Mouse (Mus musculus): Measurements from ENCODE around the gene Cpne5.
A peak's percentile ranks its signal among the peaks of the same experiment; 100 is the strongest.

Gene Cpne5

DNA sequence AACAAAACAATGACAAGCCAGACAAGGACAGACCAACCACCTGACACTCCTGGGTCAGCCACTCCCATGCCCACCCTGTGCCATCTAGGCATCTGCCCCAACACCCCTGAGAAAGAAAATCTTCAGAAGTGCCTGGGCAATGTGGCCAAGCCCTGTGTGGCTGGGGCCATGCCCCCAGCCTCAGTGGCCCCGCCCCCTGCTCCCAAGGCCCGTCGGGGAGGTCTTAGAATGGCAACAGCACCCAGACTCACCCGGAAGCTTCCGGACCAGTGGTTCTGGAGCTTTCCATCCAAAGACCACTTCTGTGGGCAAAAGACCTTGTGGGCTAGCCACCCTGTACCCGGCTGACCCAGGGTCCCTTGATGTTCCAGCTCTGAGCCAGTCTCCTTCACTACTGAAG is 35.4 kb downstream of the Cpne5 start:
- no peak for DNase-seq

DNA sequence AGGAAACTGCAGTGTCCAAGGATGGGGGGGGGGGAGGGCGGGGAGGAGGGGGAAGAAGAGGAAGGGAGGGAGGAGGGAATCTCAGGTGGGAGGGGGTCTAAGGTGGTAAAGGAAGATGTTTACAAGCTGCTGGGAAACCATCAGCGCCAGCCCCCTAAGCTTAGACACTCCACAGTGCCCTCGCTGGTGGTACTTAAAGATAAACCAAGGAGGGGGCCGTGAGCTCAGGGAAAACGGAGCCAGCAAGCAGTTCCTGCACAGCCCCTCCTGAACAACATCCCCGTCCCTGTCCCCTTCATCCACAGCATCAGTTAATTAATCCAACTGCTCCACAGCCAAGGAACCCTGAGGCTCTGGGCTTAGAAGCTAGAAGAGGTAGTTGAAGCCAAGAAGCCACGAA is 38.1 kb downstream of the Cpne5 start:
- DNase-seq = no peak

DNA sequence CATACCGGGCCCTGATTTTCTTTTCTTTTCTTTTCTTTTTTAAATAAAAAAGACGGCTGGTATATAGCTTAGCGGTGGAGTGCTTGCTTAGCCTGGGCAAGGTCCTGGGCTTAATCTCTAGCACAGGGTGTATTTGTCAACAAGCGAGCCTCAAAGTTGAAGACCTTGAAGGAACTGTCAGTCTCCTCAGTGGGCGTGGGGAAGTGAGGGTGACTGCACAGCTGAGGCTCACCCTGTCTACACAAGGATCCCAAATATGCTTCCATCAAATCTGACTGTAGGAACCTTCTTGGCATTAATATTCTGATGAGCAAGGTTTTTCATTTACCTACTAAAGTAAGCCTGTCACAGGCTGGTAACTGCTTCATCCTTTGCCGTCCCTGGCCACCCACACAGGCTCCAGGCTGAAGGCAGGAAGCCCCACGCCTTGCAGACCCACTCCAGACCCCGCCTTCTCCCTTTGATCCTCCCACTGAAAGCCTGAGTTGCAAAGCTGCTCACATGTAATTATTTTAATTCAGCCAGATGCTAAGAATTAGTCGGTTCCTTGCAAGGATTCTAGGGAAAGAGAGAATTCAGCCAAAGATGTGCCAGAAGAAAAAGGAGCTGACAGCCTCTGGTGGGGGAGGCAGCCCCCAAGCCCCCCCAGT is 38.7 kb downstream of the Cpne5 start:
- DNase-seq = peak; percentile 77

DNA sequence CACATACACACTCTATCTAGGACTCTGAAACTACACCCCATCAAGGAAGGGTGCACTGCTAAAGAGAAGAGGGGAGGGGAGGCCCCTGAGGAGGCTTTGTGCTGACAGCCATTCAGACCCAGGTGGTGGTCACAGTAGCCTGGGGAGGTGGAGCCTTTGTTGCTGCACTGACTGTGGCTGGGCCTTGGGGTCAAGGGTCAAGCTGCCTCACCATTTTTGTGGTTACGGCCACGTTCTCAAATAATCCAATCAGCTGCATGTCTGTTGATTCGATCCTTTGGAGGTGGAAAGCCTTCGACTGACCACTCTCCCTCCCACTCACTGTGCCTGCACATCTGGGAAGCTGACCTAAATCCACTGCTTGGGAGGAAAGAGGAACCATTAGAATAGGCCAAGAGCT is 42.4 kb downstream of the Cpne5 start:
- no peak for DNase-seq

DNA sequence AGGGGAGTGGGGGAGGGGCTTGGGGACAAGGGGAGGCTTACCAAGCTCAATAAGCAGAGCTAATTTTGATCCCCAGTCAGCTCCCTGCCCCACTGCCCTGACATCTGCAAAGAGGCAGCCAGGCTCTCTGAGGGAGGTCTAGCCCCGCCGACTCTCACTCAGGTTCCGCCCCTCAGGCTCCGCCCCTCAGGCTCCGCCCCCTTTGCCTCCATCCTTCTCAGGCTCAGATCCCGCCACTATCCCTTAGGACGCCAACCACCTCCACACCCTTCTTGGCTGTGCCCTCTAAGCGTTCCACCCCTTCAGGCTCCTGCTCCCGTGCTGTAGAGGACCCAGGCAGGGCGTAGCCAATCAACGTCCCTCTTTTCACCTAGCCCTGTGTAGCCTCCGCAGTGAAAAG is 49.0 kb downstream of the Cpne5 start:
- DNase-seq = no peak

DNA sequence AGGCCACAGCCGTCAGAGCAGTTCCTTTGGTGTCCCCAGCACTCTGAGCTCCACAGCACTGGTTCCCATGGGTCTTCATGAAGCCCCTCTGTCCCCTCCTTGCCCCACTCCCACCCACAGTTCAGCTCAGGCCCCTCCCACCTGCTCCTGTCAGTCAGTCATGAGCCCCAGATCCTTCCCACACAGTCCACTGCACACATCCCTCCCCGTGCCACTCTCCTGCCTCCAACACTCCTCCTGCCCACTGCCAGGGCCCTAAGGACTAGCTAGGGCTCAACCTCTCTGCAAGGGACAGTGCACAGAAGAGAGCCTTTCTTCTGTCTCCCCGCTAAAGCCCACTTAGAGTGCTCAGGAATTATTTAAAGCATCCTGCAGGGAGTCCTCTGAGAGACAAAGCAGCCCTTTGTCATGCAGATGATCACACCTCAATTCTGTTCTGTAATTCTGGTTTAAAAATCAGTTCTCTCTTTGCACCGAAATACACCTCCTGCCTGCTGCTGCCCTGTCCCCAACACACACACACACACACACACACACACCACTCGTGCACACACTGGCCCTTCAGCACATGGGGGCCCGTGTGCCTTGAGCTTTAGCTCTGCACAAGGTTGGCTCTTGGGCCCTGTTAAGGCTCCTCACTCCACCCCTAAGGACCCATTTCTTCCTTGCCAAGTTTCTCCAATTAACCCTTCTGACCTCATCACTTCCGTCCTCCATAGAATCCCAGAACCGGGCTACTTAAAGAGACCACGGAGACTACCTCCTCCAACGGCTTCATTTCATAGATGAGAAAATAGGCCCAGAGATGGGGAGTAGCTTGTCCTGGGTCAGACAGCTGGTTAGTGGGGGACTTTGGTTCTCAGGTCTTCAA is 50.7 kb downstream of the Cpne5 start:
- DNase-seq = no peak

DNA sequence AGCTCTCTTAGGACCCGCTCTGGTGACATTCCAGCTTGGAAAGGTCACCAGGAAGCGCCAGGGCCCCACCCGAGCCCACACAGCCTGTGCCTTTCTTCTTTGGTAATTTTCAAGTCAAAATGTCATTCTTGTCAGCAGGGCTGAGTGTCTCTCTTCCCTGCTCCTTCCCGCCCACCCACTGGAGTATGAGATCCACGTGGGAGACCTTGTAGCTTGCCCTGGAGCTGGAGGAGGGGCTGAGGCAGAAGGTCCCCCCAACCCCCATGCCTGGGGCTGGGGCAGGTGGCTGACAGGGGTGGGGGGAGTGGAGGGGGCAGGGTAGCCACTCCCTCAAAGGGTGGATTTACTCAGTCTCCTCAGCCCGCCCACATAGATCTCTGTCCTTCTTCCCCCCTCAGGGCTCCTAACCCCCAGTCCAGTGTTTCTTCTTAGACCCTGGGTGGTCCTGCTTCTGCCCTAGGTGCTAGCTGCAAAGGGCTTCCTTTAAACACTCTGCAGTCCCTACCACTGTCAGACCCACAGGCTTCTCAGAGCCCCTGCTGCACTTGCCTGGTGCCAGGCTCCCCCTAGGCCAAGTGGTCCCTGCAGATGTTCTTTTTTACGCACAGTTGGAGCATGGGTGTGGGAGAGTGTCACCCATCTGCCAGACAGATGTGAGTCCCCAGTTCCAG is 52.5 kb downstream of the Cpne5 start:
- no peak for DNase-seq

DNA sequence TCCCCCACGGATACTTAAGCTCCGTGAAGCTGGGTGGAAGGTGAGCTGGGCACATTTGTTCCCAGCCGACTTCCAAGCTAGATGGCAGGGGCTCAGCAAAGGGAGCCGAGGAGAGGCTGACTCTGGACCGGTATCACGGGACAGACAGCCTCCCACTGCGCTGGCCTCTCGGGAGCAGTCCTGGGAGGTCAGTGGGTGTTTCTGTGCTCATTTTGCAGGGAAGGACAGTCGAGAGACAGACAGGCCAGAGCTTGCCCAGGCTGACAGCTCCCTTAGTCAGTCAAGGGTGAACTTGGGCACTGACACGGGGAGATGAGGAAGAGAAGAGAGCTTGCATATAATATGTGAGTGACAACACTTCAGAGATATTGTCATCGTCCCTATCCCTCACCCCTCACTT is 54.8 kb downstream of the Cpne5 start:
- DNase-seq = no peak

DNA sequence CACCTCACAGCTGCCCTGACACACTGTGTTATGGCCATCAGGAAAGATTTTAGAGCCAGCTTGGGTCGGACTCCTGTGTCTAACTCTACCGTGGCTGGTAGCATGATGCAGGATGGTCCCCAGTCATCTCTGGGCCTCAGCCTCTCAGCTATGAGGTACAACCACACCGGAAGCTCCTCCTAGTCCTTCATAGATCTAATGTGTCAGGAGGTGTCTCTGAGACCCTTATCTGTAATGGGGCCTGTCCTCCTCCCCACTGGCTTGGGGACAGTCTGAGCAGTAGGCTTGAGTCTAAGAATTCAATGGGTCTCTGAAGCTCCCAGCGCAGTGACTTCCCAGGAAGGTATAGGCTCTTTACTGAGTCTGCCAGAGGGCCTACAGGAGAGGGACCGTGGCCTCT is 56.2 kb downstream of the Cpne5 start:
- DNase-seq = no peak

DNA sequence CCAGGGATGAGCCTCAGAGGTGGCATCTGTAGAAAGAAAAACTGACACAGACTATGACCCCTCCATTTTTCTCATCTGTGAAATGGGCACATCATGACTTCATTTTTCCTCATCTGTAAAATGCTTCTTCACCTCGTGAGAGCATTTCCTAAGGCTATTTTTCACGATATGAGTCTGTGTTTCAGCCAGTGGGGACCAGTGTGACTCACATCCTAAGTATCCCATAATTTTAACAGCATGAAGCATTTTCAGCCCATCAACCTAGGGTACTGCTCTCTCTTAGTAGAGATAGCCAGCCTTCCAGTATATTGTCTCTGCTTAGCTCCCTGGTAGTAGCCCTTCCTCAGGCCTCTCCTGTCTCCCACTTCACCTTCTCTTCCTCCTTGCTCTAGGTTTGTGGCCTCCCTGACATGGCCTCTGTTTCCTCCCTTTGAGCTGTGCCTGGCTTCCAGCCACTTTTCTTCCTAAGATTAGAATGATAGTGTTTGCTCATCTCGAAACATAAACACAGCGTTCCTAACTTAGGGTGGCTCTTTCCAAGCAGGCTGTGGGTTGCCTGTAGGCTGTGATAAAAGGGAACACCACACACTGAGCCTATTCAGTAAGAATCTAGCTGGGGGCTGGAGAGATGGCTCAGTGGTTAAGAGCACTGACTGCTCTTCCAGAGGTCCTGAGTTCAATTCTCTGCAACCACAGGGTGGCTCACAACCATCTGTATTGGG is 57.4 kb downstream of the Cpne5 start:
- DNase-seq = no peak

DNA sequence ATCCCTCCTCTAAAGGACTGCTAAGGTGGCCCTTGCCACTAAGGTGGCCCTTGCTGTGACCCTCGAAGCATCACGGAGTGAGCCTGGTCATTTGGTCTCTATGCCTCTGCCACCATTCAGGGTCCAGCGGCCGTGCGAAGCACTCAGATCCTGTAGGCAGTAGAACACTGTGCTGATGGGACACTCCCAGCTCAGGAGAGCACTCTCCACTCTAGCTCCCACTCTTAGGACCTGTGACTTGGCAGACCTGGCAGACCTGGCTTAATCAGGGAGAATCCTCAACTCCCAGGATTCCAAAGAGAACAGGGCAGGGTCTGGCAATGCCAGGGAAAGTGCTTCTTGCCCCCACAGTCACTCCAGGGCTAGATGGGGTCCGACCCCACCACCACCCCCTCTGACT is 58.0 kb downstream of the Cpne5 start:
- DNase-seq = no peak

DNA sequence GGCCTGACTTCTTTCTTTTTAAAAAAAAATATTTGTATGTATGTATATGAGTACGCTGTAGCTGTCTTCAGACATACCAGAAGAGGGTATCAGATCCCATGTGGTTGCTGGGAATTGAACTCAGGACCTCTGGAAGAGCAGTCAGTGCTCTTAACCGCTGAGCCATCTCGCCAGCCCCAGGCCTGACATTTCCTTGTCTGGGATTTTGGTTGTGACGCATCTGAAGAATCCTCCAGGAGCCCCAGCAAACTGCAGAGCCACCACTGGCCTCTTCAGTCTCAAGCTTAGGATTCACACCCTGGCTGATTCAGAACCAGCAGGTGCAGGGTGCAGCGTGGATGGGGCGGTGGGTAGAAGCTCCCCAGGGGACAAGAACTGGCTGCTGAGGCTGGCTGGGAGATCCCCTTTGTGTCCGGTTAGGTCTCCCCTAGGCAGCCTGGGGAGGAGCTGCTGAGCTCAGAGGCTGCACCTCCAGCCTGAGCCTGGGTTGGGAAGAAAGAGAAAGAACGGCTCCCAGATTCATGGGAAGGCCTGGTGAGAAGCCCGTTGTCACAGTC is 59.4 kb downstream of the Cpne5 start:
- DNase-seq = no peak

DNA sequence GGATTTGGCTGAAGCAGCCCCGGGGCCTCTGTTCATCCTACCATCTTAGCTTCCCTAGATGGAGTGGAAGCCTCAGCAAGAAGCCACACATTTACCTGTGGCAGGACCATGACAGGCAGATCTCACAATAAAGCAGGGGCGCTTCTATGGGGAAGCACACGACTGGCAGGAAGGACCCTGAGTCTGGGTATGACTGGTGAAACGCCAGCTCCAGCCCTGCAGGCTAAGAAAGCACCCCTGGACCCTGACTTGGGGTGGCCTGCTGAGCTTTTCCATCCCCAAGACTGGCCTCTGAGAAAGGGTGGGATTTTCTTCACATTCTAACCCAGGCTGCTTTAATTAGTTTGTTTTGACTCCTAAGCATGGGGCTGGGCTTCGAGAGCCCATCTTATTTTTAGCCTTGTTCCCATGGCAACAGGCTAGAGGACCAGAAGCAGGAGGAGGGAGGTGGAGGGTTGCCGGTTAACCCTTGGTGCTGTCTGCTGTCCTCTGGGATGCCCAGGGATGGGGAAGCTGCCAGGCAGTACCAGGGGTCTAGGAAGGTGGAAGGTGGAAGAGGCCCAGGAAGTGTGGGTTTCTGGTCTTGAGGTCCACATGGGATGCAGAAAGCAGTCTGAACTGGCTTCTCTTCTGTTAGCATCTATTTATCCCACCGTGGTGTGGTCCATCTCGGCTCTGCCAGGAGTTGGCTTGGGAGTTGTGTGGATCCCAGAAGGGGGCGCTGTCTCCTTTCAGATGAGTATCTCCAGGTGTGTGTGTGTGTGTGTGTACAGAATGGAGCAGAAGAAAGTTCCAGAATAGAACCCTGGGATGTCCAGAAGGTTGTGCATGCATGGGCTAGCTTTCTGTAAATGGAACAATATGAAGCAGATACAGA is 61.3 kb downstream of the Cpne5 start:
- peak; percentile 65 for DNase-seq

DNA sequence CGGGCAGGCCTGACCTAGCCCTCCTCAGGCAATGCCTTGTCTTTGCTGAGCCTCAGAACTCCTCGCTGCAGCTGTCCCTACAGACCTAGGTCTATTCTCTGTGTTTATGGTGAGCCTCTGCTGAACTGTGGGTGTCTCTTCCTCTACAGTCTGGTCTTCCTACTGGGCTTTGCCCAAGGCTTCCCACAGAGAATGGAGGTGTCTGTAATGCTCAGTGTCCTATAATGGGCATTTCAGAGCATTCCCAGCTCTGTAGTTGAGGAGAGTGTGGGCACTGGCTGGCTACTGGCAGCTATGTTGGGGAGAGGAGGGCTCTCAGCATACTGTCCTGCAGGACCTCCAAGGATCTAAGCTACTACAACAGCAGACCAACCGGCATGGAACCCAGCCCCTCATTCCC is 62.3 kb downstream of the Cpne5 start:
- no peak for DNase-seq

DNA sequence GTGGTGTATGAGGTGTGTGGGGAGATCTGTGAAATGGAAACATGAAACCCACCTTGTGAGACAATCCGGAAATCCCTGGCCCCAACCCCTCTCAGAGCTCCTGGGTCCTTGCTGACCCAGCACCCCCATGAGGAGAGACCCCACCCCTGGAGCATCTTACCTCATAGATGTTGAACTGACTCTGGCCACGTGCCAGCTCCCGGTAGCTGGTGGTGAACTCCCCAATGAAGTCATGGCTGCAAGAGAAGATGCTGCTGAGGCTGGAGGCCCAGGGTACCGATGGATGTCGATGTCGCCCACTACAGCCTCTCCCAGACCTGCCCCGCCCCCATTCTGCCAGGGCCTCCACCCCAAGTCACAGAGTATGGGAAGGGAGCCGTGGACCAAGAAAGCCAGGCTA is 64.8 kb downstream of the Cpne5 start:
- no peak for DNase-seq

DNA sequence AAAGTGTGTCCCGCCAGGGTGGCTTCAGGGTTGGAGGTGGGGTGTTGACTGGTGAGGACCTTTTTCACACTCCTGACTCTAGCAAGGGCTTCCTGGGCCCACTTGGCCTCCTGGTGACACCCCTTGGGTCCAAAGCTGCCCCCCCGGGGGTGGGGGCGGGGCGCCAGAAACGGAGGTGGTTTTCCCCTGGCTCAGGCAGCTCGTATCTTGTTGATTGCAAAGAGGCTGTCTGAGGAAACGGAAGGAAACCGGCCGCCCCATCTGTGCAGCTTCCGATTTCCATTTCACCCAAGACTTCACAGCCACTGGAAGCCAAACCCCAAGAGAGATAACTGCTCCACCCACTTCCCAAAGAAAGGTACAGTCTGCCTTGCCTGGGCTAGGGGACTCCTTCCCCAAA is 65.9 kb downstream of the Cpne5 start:
- peak; percentile 81 for DNase-seq

DNA sequence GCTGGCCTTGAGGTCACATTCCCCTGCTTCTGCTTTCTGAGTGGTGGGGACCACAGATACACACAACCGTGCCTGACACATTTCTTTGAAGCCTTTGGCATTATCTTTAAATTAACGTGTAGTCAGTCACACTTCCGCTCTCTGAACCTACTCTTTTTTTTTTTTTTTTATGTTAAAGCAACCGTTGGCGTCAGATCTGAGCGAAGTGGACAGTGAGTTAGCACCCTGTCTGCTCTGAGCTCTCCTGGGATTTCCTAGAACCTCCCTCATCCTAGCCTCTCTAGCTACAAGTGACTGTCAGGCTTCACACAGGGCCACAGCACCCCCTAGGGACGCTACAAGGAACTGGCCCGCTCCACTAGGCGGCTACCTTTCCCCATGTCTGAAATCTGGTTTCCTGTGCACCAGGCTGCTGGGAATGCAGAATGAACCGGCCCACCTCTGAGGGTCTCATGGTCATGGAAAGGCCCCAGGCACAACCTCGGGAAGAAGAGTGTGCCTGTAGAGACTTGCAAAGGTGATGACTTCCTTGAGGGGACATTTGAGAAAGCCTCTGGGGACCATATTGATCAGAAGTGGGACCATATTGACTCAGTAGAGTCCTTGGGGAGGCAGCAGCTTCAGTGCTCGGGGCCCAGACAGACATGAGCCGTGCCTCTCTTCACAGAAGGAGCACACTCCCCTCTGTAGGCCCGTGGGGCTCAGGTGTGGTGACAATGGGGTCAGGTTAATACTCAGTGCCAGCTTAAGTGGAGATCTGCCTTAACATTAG is 66.8 kb downstream of the Cpne5 start:
- peak; percentile 91 for DNase-seq

DNA sequence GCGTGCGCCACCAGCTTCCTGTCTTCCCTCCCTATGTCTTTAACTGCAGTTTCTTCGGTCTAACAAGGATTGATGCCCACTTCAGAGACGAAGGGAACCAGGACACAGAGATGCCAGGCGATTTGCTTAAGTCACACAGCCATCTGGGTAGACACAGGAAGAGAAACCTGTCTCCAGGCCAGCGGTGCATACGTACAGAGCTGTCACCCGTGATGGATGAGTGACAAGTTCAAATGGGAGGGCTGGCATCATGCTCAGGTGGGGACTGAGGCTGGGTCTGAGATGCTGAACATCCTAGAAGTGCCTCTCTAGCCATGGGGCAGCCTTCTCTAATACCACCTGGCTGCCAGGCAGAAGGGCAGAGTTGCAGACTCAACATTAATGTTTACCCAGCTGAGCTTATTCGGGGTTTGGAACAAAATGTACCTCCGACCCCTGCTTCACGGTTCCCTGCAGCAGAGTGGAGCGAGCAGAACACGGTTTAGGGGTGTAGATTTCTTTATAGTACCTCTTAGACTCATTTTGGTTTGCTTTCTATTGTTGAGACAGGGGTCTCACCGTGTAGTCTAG is 67.5 kb downstream of the Cpne5 start:
- DNase-seq = no peak

DNA sequence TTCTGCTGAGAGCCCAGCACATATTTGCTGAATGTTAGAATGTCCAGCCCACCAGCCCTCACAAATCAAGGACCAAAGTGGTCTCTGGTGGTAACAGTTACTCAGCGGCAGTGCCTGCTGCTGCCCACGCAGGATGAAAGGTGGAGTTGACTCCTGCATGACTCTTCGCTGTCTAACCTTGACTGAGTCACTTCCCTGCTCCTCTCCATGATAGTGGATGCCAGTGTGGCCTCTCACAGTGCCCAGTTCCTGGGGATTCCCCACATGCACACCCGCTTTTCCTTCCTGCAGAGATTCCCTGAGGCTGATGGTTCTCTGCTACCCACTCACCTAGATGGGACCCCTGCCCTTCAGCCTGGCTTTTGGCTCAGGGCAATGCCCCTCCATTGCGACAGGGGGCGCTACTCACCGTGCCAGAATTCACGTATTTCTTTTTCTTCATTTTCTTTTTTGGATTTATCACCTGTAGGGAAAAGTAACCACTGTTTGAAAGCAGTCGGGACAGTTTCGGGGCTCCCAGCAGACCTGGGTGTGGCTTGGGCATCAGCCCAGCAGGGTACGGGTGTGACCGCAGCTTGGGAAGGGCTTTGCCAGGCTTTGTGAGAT is 68.9 kb downstream of the Cpne5 start:
- no peak for DNase-seq

DNA sequence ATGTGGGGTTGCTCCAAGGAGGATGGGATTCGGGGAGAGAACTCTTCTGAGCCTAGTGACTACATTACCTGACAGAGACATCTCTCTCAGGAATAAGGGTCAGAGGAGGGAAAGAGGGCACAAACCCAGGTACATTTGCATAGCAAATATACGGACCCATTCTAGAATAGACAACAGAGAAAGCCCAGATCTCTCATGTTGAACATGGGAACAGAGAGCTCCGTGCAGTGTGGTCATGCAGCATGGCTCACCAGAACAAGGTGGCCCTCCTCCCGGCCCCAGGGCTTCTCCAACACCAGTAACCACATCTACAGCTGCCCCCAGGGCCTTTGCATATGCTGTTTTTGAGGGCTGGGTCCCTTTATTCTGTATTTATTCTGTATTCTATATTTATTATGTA is 69.5 kb downstream of the Cpne5 start:
- DNase-seq = no peak

Data from thymus, postnatal 14 days (tissue).